Mouse (Mus musculus): ENCODE measurements at regions not wholly inside any gene's neighbourhood (a gene's known extent, or its start where the extent isn't known, plus 50 kb on each side); places are given as distances from the start of the nearest gene placed in this dataset.

GRCm38 (mm10) chr4:8374737-8375489 lies 136.1 kb upstream of the Car8 start:
- TF ChIP-seq POLR2A (IDR thresholded peaks at IDR 0.05; ENCODE audit: insufficient read depth, low read depth, low read length) (no peak), CTCF (IDR thresholded peaks at IDR 0.05) (no peak)

Measured in heart, adult 2 months (tissue).